Mouse (Mus musculus) intestine, embryonic 15.5 days (tissue): ENCODE results near the gene Hdac9. TPM values are rescaled to one million over a fixed set of nuclear protein-coding genes. Genes with fewer than 3 reads are reported as not detected.

Source experiments
- ATAC-seq: fragments of 200-750 bp; cut with Nextera tagmentation; 2 replicates; pipeline ENCODE4 v1.8.0; 2017; ENCODE audit warnings: moderate TSS enrichment, moderate library complexity
- H3K27ac ChIP-seq: fragments of 300-500 bp; sonication (generic); 2 replicates; pipeline ENCODE4 v1.5.1; 2015; ENCODE audit warnings: mild to moderate bottlenecking, inconsistent platforms
- H3K27me3 ChIP-seq: fragments of 300-500 bp; sonication (generic); replicated peaks from 2 replicates; pipeline ENCODE4 v1.6.1; 2015; ENCODE audit warnings: inconsistent platforms
- H3K36me3 ChIP-seq: fragments of 300-500 bp; sonication (generic); 2 replicates; pipeline ENCODE4 v1.6.1; 2015; ENCODE audit warnings: inconsistent platforms
- H3K4me1 ChIP-seq: fragments of 300-500 bp; sonication (generic); replicated peaks from 2 replicates; pipeline ENCODE4 v1.6.1; 2015; ENCODE audit warnings: inconsistent platforms
- H3K4me2 ChIP-seq: fragments of 300-500 bp; sonication (generic); replicated peaks from 2 replicates; pipeline ENCODE4 v1.6.1; 2015; ENCODE audit warnings: mild to moderate bottlenecking, inconsistent platforms
- H3K4me3 ChIP-seq: fragments of 300-500 bp; sonication (generic); replicated peaks from 2 replicates; pipeline ENCODE4 v1.5.1; 2015; ENCODE audit warnings: inconsistent platforms
- H3K9ac ChIP-seq: fragments of 300-500 bp; sonication (generic); 2 replicates; pipeline ENCODE4 v1.6.1; 2015; ENCODE audit warnings: inconsistent platforms
- H3K9me3 ChIP-seq: fragments of 300-500 bp; sonication (generic); 2 replicates; pipeline ENCODE4 v1.6.1; 2016; ENCODE audit warnings: inconsistent platforms
- WGBS: fragments of 180-500 bp; shearing (Covaris S2); methylation state at CpG from one replicate; pipeline ENCODE4 v1.1.7; 2015; 5-methylcytosine and 5-hydroxymethylcytosine counted together
- polyA plus RNA-seq: library from polyadenylated mRNA; unstranded; fragments of >200 nt; fragmentation: Nextera tagmentation; extraction: Ambion mirVana; gene quantifications from 2 replicates; pipeline ENCODE4 v1.2.1, GENCODE M21; 2015

Gene Hdac9
- polyA plus RNA-seq, 1 experiment from 2014 or later, result 4.2 TPM

GRCm38 (mm10) chr12:34802308-34802707 lies 114.6 kb downstream of the Hdac9 start:
- H3K9me3 ChIP-seq, result no peaks in the 10 kb centered on the region
- no peak for ATAC-seq
- no peaks in the 10 kb centered on the region for H3K4me1 ChIP-seq
- no peak overlapping the region for H3K27ac ChIP-seq
- no peaks in the 10 kb centered on the region for H3K27me3 ChIP-seq
- WGBS, result 72% methylated on average over 4 of the region's 4 CpGs
- no peak overlapping the region for H3K4me2 ChIP-seq
- no peaks in the 10 kb centered on the region for H3K36me3 ChIP-seq
- H3K9ac ChIP-seq, result no peak overlapping the region
- H3K4me3 ChIP-seq, result no peak overlapping the region

GRCm38 (mm10) chr12:34801752-34802151 lies 115.1 kb downstream of the Hdac9 start:
- Histone ChIP-seq H3K27me3 (no peaks in the 10 kb centered on the region), H3K4me3 (no peak overlapping the region), H3K4me2 (no peak overlapping the region), H3K4me1 (no peaks in the 10 kb centered on the region), H3K36me3 (no peaks in the 10 kb centered on the region), H3K9me3 (no peaks in the 10 kb centered on the region), H3K9ac (no peak overlapping the region), H3K27ac (no peak overlapping the region)
- ATAC-seq, result no peak

DNA sequence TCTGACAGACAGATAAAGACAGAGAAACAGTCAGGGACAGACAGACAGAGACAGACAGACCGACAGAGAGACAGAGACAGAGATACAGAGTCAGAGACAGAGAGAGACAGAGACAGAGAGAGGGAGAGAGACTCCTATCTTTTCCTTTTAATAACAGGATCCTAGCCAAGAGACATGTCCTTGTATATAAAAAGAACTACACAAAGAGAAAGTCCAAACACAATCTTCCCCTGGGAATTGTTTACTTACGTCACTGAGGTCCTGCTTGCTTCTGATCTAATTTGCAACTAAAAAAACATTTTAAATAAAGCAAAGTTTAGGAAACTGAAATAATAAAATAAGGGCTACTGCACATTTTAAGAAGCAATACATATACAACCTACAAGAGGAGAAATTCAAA lies 119.5 kb downstream of the Hdac9 start:
- H3K9ac ChIP-seq, result no peak overlapping the region
- H3K36me3 ChIP-seq, result no peaks in the 10 kb centered on the region
- no peak overlapping the region for H3K4me2 ChIP-seq
- WGBS, result 60% methylated on average over 2 of the region's 2 CpGs
- H3K27me3 ChIP-seq, result no peaks in the 10 kb centered on the region
- no peak for ATAC-seq
- H3K9me3 ChIP-seq, result no peaks in the 10 kb centered on the region
- no peak overlapping the region for H3K27ac ChIP-seq
- H3K4me1 ChIP-seq, result no peaks in the 10 kb centered on the region
- no peak overlapping the region for H3K4me3 ChIP-seq

DNA sequence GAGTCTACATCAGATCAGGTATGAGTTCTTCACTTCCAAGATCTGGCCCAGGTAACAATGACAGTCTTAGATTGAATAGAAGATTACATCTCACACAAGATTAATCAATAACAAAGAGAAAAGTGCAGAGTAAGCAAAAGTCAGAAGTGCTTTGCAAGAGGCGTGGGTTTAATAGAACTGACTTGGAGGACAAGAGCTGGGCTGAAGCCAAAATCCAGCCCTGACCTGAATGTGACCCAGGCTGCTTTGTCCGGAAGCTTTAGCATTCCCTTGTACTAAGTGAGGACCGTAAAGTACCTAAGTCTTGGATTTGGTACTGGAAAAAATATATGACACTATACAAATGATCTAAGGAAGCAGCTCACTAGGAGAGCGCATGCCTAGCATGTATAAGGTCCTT lies 121.4 kb downstream of the Hdac9 start:
- Histone ChIP-seq H3K9ac (no peak overlapping the region), H3K27me3 (no peaks in the 10 kb centered on the region), H3K4me3 (no peak overlapping the region), H3K4me1 (0 out of 2 replicates have a peak, but pooled peaks cover 4% of the 10 kb centered on the region), H3K27ac (no peak overlapping the region), H3K9me3 (no peaks in the 10 kb centered on the region), H3K36me3 (no peaks in the 10 kb centered on the region), H3K4me2 (no peak overlapping the region)
- WGBS, result 46% methylated on average over 4 of the region's 4 CpGs
- ATAC-seq, result no peak

DNA sequence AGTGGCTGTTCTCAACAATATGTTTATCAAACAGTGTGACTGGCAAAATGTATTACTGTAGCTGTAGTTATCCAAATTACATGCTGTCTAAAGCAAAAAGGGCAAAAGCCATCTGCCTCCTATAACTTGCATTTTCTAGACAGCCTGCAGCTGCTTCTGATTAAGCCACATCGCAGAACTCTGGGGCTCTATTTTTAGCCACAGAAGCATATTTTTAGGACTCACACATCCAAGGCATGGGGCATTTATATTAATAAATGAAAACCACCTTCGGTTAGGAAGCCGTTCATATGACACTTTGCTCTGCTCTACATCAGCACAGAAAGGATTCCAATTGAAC lies 124.8 kb downstream of the Hdac9 start:
- H3K4me1 ChIP-seq, result 0 out of 2 replicates have a peak, but pooled peaks cover 4% of the 10 kb centered on the region
- no peak for ATAC-seq
- H3K27ac ChIP-seq, result no peak overlapping the region
- no peak overlapping the region for H3K4me3 ChIP-seq
- H3K4me2 ChIP-seq, result no peak overlapping the region
- no peaks in the 10 kb centered on the region for H3K36me3 ChIP-seq
- H3K27me3 ChIP-seq, result no peaks in the 10 kb centered on the region
- no peaks in the 10 kb centered on the region for H3K9me3 ChIP-seq
- 40% methylated on average over 3 of the region's 3 CpGs for WGBS
- H3K9ac ChIP-seq, result no peak overlapping the region

- H3K36me3 ChIP-seq, result no peaks in the 10 kb centered on the region
- no peak overlapping the region for H3K4me3 ChIP-seq
- 75% methylated on average over 10 of the region's 10 CpGs for WGBS
- H3K9me3 ChIP-seq, result no peaks in the 10 kb centered on the region
- H3K27me3 ChIP-seq, result no peaks in the 10 kb centered on the region
- no peak overlapping the region for H3K9ac ChIP-seq
- no peak overlapping the region for H3K27ac ChIP-seq
- 0 out of 2 replicates have a peak, but pooled peaks cover 4% of the 10 kb centered on the region for H3K4me1 ChIP-seq
- H3K4me2 ChIP-seq, result no peak overlapping the region
- no peak for ATAC-seq
Observed at GRCm38 (mm10) chr12:34791213-34792112, 125.4 kb downstream of the Hdac9 start.

- no peak for ATAC-seq
- no peak overlapping the region for H3K4me2 ChIP-seq
- H3K4me1 ChIP-seq, result 0 out of 2 replicates have a peak, but pooled peaks cover 4% of the 10 kb centered on the region
- H3K36me3 ChIP-seq, result no peaks in the 10 kb centered on the region
- no peak overlapping the region for H3K9ac ChIP-seq
- H3K4me3 ChIP-seq, result no peak overlapping the region
- no peaks in the 10 kb centered on the region for H3K9me3 ChIP-seq
- 86% methylated on average over 10 of the region's 10 CpGs for WGBS
- no peak overlapping the region for H3K27ac ChIP-seq
- no peaks in the 10 kb centered on the region for H3K27me3 ChIP-seq
Observed at GRCm38 (mm10) chr12:34789031-34789982, 127.6 kb downstream of the Hdac9 start.

- no peak overlapping the region for H3K4me2 ChIP-seq
- H3K9ac ChIP-seq, result no peak overlapping the region
Observed at GRCm38 (mm10) chr12:34787380-34787779, 129.5 kb downstream of the Hdac9 start.

DNA sequence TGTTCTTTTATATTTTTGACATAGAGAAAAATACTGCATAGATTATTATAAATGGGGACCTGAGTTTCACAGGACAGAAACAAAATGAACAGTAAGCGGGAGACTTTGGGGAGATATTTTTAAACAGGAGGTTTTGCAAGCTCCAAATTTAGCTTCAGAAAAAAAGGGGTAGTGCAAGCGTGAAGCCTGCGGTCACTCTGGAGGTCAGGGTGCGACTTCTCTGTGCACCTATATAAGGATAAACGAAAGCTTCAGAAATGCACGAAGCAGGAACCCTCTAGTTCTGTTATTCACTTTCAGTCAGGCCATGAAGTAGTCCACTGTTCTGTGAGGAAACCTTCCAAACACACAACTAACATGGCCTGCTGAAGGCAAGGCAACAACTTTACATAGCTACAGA lies 133.3 kb downstream of the Hdac9 start:
- Histone ChIP-seq H3K4me3 (no peak overlapping the region), H3K4me1 (no peaks in the 10 kb centered on the region), H3K27me3 (no peaks in the 10 kb centered on the region), H3K36me3 (no peaks in the 10 kb centered on the region), H3K4me2 (no peak overlapping the region), H3K9me3 (no peaks in the 10 kb centered on the region), H3K27ac (no peak overlapping the region), H3K9ac (no peak overlapping the region)
- ATAC-seq, result no peak
- 90% methylated on average over 6 of the region's 6 CpGs for WGBS

More at GRCm38 (mm10) chr12:34787380-34787779, 129.5 kb downstream of the Hdac9 start:
- no peaks in the 10 kb centered on the region for H3K36me3 ChIP-seq
- no peak for ATAC-seq
- H3K9me3 ChIP-seq, result no peaks in the 10 kb centered on the region
- 0 out of 2 replicates have a peak, but pooled peaks cover 4% of the 10 kb centered on the region for H3K4me1 ChIP-seq
- H3K27me3 ChIP-seq, result no peaks in the 10 kb centered on the region
- no peak overlapping the region for H3K27ac ChIP-seq
- H3K4me3 ChIP-seq, result no peak overlapping the region

DNA sequence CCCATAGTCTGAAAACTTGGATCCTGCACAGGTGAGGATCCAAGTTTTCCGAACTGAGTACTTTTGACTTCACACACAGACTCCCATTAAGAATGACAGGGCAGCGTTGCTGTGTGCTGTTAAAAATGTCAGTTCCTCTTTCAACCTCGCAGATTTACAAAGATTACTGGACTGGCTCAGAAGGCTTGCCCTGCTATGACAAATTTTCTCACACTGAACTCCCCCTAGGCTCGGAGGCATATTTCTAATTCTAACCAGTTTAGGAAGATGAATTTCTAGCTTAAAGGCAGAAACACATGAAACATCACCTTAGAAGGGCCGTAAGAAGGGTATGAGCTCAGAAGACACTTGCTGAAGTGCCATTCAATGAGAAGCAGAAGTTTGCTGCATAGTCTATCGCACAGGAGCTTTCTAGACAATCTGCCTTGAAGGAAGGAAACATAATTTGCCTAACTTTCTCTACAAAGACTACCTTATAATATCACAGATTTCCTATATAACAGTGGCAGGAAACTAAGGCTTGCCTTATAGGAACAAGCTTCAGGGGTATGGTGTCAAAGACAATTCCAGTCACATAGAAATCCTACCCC lies 137.4 kb downstream of the Hdac9 start:
- Histone ChIP-seq H3K27ac (no peak overlapping the region), H3K9ac (no peak overlapping the region), H3K4me3 (no peak overlapping the region), H3K4me1 (no peaks in the 10 kb centered on the region), H3K4me2 (no peak overlapping the region), H3K36me3 (no peaks in the 10 kb centered on the region), H3K27me3 (no peaks in the 10 kb centered on the region), H3K9me3 (no peaks in the 10 kb centered on the region)
- WGBS, result 76% methylated on average over 6 of the region's 6 CpGs
- no peak for ATAC-seq

DNA sequence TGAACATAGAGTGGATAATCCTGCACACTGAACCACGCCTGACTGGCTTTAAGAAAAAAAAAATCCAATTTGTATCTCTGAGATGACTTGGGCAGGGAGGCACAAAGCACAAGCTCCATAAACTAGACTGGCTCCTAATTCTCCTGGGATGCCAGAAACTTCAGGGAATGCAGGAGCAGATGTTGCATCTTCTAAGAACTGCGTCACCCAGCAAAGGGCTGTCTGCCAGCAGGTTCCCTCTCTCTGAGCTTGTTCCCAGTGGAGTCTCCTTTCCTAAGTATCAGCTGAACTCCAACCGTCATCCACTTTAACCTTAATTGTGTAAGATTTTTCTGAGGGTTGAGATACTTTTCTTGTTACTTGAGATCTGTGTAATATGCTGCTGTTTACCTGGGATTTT lies 140.7 kb downstream of the Hdac9 start:
- Histone ChIP-seq H3K4me2 (no peak overlapping the region), H3K27ac (no peak overlapping the region), H3K27me3 (no peaks in the 10 kb centered on the region), H3K4me1 (no peaks in the 10 kb centered on the region), H3K9me3 (no peaks in the 10 kb centered on the region), H3K36me3 (no peaks in the 10 kb centered on the region), H3K9ac (no peak overlapping the region), H3K4me3 (no peak overlapping the region)
- WGBS, result 73% methylated on average over 3 of the region's 3 CpGs
- no peak for ATAC-seq

DNA sequence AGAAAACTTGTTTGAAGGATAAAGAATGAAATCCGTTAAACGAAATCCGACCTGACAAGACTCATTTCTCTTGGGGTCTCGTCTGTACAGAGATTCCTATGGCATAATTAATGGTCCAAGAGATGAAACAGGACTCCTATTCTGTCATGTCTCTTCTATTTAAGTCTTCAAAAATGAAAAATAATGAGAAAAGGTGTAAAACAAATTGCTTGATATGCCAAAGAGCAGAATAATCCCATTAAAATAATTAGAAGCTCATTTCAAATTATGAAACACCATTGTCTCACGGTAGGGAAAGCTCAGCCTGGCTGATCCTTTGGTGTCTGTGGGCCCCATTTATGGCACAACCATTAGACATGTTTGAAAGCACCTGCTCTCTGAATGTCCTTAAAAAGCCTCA lies 142.8 kb downstream of the Hdac9 start:
- H3K4me3 ChIP-seq, result no peak overlapping the region
- no peak for ATAC-seq

More for the DNA sequence above, 142.8 kb downstream of the Hdac9 start:
- H3K36me3 ChIP-seq, result no peaks in the 10 kb centered on the region
- 73% methylated on average over 5 of the region's 5 CpGs for WGBS
- no peak overlapping the region for H3K27ac ChIP-seq
- no peaks in the 10 kb centered on the region for H3K27me3 ChIP-seq
- H3K9me3 ChIP-seq, result no peaks in the 10 kb centered on the region
- H3K4me1 ChIP-seq, result no peaks in the 10 kb centered on the region
- no peak overlapping the region for H3K9ac ChIP-seq
- H3K4me2 ChIP-seq, result no peak overlapping the region
